Mouse (Mus musculus): ENCODE results near the gene Kdsr. TPM values are rescaled to one million over a fixed set of nuclear protein-coding genes. Genes with fewer than 3 reads are reported as not detected.

The Kdsr gene
- polyA plus RNA-seq (2015; fragmentation: Nextera tagmentation; extraction: Ambion mirVana) = 14.9 and 17.1 TPM in 2 replicates

DNA sequence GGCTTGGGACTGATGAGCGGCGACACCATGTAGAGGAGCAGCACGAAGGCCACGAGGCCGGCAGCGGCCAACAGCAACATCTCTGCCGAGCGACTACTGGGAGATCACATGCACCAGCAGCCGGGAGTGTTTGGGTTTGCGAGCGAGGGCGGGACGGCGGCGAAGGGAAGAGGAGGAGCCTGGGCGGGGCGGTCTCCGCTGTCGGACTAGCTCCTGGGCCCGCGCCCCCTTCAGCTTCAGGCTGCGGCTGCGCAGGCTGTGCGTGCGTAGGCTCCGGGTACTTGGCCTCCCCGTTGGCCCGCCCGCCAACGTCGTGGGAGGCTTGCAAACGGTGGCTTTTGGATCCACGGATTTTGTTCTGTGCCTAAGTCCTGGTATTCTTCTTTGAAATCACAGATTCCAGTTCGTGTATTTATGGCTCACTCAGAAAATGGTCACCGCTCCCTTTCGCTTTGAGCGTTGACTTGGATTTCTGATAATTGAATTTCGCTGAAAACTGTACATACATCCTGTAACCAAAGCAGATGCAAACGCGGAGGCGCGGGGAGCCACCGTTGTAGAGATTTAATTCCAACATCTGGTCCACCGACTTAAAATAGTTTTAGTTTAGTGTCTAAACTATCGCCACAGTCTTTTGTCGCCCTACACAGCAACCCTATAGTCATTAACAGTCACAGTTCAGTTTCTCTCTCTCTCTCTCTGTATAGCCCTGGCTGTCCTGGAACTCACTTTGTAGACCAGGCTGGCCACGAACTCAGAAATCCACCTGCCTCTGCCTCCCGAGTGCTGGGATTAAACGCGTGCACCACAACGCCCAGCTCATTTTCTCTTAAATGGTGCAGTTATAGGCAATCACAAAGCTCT, at the start of gene Kdsr:
Gene Kdsr (minus strand): TSS at position 156 of the 864 bp plus-strand sequence.
- H3K9ac ChIP-seq (ENCODE audit: low read depth, low read length) = peak within 1 kb of the TSS; percentile 75
- H3K4me3 ChIP-seq (ENCODE audit: low read length) = peak within 1 kb of the TSS; percentile 80
- H3K36me3 ChIP-seq (ENCODE audit: control insufficient read depth, insufficient read depth, low read length) = no peaks in the 10 kb centered on the region
- H3K9me3 ChIP-seq (ENCODE audit: control insufficient read depth, low read length) = no peaks in the 10 kb centered on the region
- 2% methylated on average over 51 of the region's 51 CpGs for WGBS
- peak within 1 kb of the TSS; percentile 89 for H3K27ac ChIP-seq (ENCODE audit: low read length)
- H3K4me2 ChIP-seq (ENCODE audit: low read depth, low read length) = peak within 1 kb of the TSS; percentile 95
- H3K27me3 ChIP-seq (replicated peaks; ENCODE audit: control insufficient read depth, insufficient read depth, low read length) = no peaks in the 10 kb centered on the region
- H3K4me1 ChIP-seq (ENCODE audit: control insufficient read depth, insufficient read depth, low read length) = peaks cover 22% of the 10 kb centered on the region
- ATAC-seq = peak; percentile 98

GRCm38 (mm10) chr1:106799931-106800330, 40.4 kb upstream of the Kdsr start:
- no peak overlapping the region for H3K4me2 ChIP-seq (ENCODE audit: low read depth, low read length)
- WGBS = 92% methylated on average over 3 of the region's 3 CpGs
- no peak for ATAC-seq
- no peak overlapping the region for H3K9ac ChIP-seq (ENCODE audit: low read depth, low read length)
- no peak overlapping the region for H3K27ac ChIP-seq (ENCODE audit: low read length)
- H3K4me1 ChIP-seq (ENCODE audit: control insufficient read depth, insufficient read depth, low read length) = 0 out of 2 replicates have a peak, but pooled peaks cover 2% of the 10 kb centered on the region
- H3K27me3 ChIP-seq (replicated peaks; ENCODE audit: control insufficient read depth, insufficient read depth, low read length) = no peaks in the 10 kb centered on the region
- no peaks in the 10 kb centered on the region for H3K9me3 ChIP-seq (ENCODE audit: control insufficient read depth, low read length)
- no peaks in the 10 kb centered on the region for H3K36me3 ChIP-seq (ENCODE audit: control insufficient read depth, insufficient read depth, low read length)
- H3K4me3 ChIP-seq (ENCODE audit: low read length) = no peak overlapping the region

DNA sequence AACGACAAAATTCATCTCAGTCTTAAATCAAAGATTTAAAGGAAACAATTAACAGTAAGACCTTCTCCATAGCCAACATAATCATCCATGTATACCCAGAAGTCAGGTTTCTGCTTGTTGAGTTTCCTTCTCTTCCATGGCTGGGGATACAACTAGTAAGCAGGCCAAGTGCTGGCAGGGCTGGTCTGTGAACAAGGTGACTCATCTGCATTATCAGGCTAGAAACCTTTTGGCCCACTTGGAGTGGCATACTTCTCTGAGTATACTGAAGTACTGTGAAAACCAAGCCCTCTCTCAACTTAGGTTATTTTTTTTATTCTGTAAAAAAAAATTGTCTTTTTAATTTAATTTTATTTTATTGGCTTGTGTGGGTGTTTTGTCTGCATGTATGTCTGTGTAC, 39.9 kb upstream of the Kdsr start:
- 53% methylated on average over 1 of the region's 1 CpGs for WGBS
- 0 out of 2 replicates have a peak, but pooled peaks cover 2% of the 10 kb centered on the region for H3K4me1 ChIP-seq (ENCODE audit: control insufficient read depth, insufficient read depth, low read length)
- H3K27ac ChIP-seq (ENCODE audit: low read length) = no peak overlapping the region
- no peak overlapping the region for H3K4me3 ChIP-seq (ENCODE audit: low read length)
- H3K9ac ChIP-seq (ENCODE audit: low read depth, low read length) = no peak overlapping the region
- no peaks in the 10 kb centered on the region for H3K36me3 ChIP-seq (ENCODE audit: control insufficient read depth, insufficient read depth, low read length)
- H3K9me3 ChIP-seq (ENCODE audit: control insufficient read depth, low read length) = no peaks in the 10 kb centered on the region
- ATAC-seq = no peak
- no peak overlapping the region for H3K4me2 ChIP-seq (ENCODE audit: low read depth, low read length)
- no peaks in the 10 kb centered on the region for H3K27me3 ChIP-seq (replicated peaks; ENCODE audit: control insufficient read depth, insufficient read depth, low read length)

DNA sequence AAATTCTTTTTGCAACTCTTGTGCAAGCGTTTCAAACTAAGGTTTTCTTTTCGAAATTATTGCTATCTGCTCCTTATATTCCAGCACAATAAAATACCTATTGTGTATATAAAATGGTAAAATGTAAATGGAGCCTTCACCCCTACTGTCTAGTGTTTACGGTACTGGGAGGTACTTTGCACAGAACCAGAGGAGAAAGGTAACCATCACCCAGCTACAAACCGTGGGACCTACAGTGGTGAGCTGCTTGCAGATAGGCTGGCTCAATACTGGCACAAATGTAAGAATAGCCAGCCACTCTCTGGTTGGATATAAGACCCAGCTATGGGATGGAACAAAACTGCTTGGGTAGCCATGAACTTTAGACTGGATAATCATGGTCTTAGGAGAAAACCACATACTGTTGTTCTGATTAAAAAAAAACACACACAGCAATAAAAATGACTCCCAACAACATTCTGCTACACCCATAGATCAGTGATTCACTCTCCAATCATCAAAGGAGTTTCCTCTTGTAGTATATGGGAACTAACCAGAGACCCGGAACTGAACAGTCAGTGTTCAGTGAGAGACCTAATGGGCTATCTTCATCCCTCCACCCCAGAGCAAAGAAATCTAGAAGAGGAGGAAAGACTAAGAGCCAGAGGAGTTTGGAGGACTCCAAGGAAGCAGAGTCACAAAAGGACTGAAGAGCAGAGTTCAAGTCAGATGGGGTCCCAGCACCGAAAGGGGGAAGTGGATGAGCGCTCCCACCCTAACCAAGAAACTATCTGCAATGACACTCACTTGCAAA, 37.7 kb upstream of the Kdsr start:
- Histone ChIP-seq H3K9me3 (ENCODE audit: control insufficient read depth, low read length) (no peaks in the 10 kb centered on the region), H3K27ac (ENCODE audit: low read length) (no peak overlapping the region), H3K36me3 (ENCODE audit: control insufficient read depth, insufficient read depth, low read length) (no peaks in the 10 kb centered on the region), H3K9ac (ENCODE audit: low read depth, low read length) (no peak overlapping the region), H3K4me2 (ENCODE audit: low read depth, low read length) (peak overlapping the region; percentile 60), H3K4me1 (ENCODE audit: control insufficient read depth, insufficient read depth, low read length) (0 out of 2 replicates have a peak, but pooled peaks cover 7% of the 10 kb centered on the region), H3K27me3 (replicated peaks; ENCODE audit: control insufficient read depth, insufficient read depth, low read length) (no peaks in the 10 kb centered on the region), H3K4me3 (ENCODE audit: low read length) (peak overlapping the region; percentile 98)
- ATAC-seq = peak; percentile 41
- 61% methylated on average over 7 of the region's 7 CpGs for WGBS

- peak; percentile 99 for ATAC-seq
- peak within 1 kb of the TSS; percentile 98 for H3K4me3 ChIP-seq (ENCODE audit: low read length)
- under 1% methylated on average over 23 of the region's 23 CpGs for WGBS
- peak within 1 kb of the TSS; percentile 97 for H3K27ac ChIP-seq (ENCODE audit: low read length)
- H3K36me3 ChIP-seq (ENCODE audit: control insufficient read depth, insufficient read depth, low read length) = no peaks in the 10 kb centered on the region
- peak within 1 kb of the TSS; percentile 99 for H3K9ac ChIP-seq (ENCODE audit: low read depth, low read length)
- H3K4me2 ChIP-seq (ENCODE audit: low read depth, low read length) = peak within 1 kb of the TSS; percentile 71
- no peaks in the 10 kb centered on the region for H3K9me3 ChIP-seq (ENCODE audit: control insufficient read depth, low read length)
- no peaks in the 10 kb centered on the region for H3K27me3 ChIP-seq (replicated peaks; ENCODE audit: control insufficient read depth, insufficient read depth, low read length)
- H3K4me1 ChIP-seq (ENCODE audit: control insufficient read depth, insufficient read depth, low read length) = 0 out of 2 replicates have a peak, but pooled peaks cover 7% of the 10 kb centered on the region
These were observed 37.0 kb upstream of the Kdsr start, which contains the start of gene Vps4b for GRCm38 (mm10) chr1:106796542-106796924. Gene Vps4b, minus strand, starts transcription at chr1:106796728.

- 1% methylated on average over 51 of the region's 51 CpGs for WGBS
- 0 out of 2 replicates have a peak, but pooled peaks cover 7% of the 10 kb centered on the region for H3K4me1 ChIP-seq (ENCODE audit: control insufficient read depth, insufficient read depth, low read length)
These were observed 36.4 kb upstream of the Kdsr start for GRCm38 (mm10) chr1:106795634-106796541.

DNA sequence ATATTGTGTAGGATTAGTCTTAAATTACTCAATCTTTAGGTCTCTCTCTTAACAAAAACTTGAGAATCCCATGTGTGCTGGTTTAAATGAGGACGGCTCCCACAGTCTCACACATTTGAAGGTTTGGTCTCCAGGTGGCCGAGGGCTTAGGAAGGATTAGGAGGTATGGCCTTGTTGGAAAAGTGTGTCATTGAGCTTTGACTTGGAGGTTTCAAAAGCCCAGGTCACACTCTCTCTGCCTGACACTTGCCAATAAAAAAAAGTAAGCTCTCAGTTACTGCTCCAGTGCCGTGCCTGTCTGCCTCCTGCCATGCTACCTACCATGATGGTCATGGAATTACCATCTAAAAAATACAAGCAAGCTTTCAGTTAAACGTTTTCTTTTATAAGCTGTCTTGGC, 15.4 kb upstream of the Kdsr start:
- Histone ChIP-seq H3K4me2 (ENCODE audit: low read depth, low read length) (no peak overlapping the region), H3K27ac (ENCODE audit: low read length) (no peak overlapping the region), H3K4me1 (ENCODE audit: control insufficient read depth, insufficient read depth, low read length) (no peaks in the 10 kb centered on the region), H3K36me3 (ENCODE audit: control insufficient read depth, insufficient read depth, low read length) (peaks cover 12% of the 10 kb centered on the region; the same call in 1 of the 2 replicates), H3K4me3 (ENCODE audit: low read length) (no peak overlapping the region), H3K9me3 (ENCODE audit: control insufficient read depth, low read length) (no peaks in the 10 kb centered on the region), H3K9ac (ENCODE audit: low read depth, low read length) (no peak overlapping the region), H3K27me3 (replicated peaks; ENCODE audit: control insufficient read depth, insufficient read depth, low read length) (no peaks in the 10 kb centered on the region)
- no peak for ATAC-seq
- WGBS = 94% methylated on average over 4 of the region's 4 CpGs

More at GRCm38 (mm10) chr1:106795634-106796541, 36.4 kb upstream of the Kdsr start:
- H3K9me3 ChIP-seq (ENCODE audit: control insufficient read depth, low read length) = no peaks in the 10 kb centered on the region
- H3K36me3 ChIP-seq (ENCODE audit: control insufficient read depth, insufficient read depth, low read length) = no peaks in the 10 kb centered on the region
- H3K27me3 ChIP-seq (replicated peaks; ENCODE audit: control insufficient read depth, insufficient read depth, low read length) = no peaks in the 10 kb centered on the region
- peak; percentile 94 for ATAC-seq
- H3K27ac ChIP-seq (ENCODE audit: low read length) = peak overlapping the region; percentile 97
- peak overlapping the region; percentile 99 for H3K9ac ChIP-seq (ENCODE audit: low read depth, low read length)
- H3K4me3 ChIP-seq (ENCODE audit: low read length) = peak overlapping the region; percentile 98
- peak overlapping the region; percentile 71 for H3K4me2 ChIP-seq (ENCODE audit: low read depth, low read length)

- no peaks in the 10 kb centered on the region for H3K27me3 ChIP-seq (replicated peaks; ENCODE audit: control insufficient read depth, insufficient read depth, low read length)
- no peak overlapping the region for H3K9ac ChIP-seq (ENCODE audit: low read depth, low read length)
- peaks cover 13% of the 10 kb centered on the region; the same call in 1 of the 2 replicates for H3K36me3 ChIP-seq (ENCODE audit: control insufficient read depth, insufficient read depth, low read length)
- 84% methylated on average over 9 of the region's 9 CpGs for WGBS
- no peak overlapping the region for H3K4me3 ChIP-seq (ENCODE audit: low read length)
- H3K4me2 ChIP-seq (ENCODE audit: low read depth, low read length) = no peak overlapping the region
- H3K27ac ChIP-seq (ENCODE audit: low read length) = no peak overlapping the region
- H3K4me1 ChIP-seq (ENCODE audit: control insufficient read depth, insufficient read depth, low read length) = no peaks in the 10 kb centered on the region
- no peak for ATAC-seq
- H3K9me3 ChIP-seq (ENCODE audit: control insufficient read depth, low read length) = no peaks in the 10 kb centered on the region
These were observed 14.6 kb upstream of the Kdsr start for GRCm38 (mm10) chr1:106774092-106774491.

Measured in intestine, embryonic 16.5 days (tissue).